Mouse (Mus musculus) neutrophil, adult 65 days (primary cell): ENCODE measurements around the gene BC005624. TPM values are rescaled to one million over a fixed set of nuclear protein-coding genes. Genes with fewer than 3 reads are reported as not detected.

Source experiments
- total RNA-seq: library from RNA; stranded (reverse); gene quantifications from 2 replicates; pipeline ENCODE4 v1.2.4, GENCODE M21; 2023

BC005624 gene
- total RNA-seq, result 80.2 and 80.8 TPM in 2 replicates

DNA sequence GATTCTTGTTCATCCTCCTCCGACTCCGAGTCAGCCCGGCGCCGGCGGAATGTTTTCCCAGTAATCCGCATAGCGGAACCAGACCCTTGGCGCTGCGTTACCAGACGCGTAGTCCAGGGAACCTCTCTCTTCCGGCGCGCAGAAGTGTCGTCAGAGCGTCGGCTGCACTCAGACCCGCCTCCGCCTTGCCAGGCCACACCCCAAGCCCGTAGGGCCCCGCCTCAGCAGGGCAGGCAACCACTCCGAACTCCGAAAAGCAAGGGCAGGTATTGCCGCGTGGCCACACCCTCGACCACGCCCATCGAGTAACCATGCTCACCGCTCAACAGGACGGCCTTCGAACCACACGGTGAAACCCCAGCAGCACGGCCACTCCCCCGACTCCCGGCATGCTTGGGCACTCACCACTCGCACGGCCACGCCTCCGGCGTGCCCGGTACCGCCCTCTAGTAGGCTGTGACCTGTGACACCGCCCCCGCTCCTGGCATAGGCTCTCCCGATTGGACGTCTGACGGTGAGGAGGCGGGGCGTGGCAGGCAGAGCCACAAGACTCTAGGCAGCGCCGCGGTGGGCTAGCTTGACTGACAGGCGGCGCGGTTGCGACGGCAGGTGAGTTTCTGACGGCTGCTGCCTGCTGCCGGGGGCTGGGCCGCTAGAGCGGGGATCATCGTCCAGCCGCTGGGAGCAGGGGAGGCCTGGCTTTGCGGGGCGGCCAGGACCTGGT lies at the start of gene BC005624, which contains the start of gene Usp20:
BC005624 (minus strand) TSS at position 412 of the 724 bp plus-strand sequence.
Usp20 (plus strand) TSS at position 490 of the 724 bp plus-strand sequence.

DNA sequence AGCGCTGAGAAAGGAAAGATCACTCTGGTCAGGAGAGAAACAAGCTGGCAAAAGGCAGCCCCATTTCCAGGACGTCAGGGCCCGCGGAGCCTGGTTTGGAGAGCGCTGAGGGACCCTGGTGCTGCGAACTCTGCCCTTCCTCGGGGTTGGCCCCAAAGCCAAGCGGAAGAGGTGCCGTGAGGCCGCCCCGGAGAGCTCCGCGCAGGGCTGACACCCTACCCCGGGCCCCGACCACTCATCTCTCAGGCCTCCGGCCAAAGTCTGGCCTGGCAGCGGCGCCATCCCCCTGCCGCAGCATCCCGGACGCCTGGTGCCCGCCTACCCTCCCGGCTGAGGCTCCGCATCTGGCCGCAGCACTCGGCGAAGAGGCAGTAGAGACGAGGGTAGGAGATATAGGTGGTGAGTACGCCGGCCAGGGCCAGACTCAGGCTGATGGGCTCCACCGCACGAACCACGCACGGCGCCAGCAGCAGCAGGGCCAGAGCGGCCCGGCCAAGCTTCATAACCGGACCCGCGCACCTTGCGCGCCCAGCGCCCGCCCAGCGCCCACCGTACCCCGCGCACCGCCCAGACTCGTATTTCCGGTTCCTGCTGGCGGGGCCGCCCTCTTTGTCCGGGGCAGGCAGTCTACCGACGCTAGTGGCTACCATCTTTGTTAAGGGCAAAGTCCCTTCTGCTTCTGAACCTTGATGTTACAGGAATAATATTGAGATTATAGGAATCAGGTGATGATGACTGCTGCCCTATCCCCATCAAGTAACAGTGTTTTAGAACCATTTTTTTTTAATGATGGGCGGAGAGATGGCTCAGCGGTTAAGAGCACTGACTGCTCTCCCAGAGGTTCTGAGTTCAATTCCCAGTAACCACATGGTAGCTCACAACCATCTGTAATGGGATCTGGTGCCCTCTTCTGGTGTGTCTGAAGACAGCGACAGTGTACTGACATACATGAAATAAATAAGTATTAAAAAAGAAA lies 14.4 kb downstream of the BC005624 start, which contains the start of gene Tor1a:
Tor1a (minus strand) TSS at position 582 of the 976 bp plus-strand sequence.

DNA sequence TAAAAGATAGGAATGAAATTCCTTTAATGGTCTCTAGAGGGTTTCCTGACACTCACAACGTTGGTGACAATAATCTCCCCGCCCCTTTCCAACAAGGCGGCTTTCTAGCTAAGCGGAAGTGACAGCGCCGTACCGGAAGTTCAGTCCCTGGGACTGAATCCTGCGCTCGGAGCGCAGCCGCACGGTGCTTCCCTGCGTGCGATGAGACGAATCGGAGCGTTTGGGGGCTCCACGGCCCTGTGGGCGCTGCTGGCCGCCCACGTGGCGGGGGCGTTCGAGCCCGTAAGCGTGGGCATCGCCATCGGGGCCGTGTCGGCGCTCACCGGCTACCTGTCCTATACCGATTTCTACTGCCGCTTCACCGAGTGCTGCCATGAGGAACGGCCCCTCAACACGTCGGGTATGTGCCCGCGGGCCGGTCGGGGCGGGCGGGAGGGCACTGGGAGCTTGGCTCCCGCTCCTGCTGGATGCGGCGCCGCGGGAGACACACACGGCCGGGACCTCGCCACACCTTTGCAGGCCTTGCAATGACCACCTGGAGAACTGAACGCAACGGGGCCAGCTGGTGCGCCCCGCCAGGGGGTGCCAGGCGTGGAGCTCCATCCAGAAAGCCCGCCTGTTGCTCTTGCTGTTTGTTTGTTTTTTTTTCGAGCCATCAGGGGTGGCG lies 29.0 kb downstream of the BC005624 start, which contains the start of gene Tor1b:
Tor1b (plus strand) TSS at position 136 of the 667 bp plus-strand sequence.

DNA sequence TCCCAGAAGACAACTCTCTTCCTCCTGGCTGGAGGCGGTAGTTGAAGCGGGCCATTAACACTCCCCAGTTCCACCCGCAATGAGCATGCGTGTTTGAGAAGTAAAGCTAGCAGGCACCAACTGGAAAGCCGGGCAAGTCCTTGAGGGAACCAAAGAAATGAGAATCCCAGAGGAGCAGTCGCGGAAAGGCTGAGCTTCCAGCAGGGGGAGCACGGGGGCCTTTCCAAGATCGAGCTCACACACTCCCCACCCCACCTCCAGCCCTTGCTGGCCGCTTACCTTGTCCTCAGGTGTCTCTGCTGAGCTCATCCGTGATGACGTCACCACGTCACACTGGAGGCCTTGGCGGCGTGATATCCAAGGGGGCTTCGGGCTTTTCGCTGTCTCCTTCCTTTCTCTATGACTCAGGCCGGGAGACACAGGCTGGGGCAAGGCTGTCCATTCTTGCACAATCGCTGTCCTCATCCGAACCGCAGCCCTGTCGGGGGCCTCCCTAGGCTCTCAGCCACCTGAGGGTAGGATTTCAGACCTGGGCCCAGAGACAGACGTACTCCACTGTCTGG lies 52.4 kb downstream of the BC005624 start, which contains the start of gene Ptges:
Ptges (minus strand) TSS at position 381 of the 563 bp plus-strand sequence.

Other genes with a start within 250 kb of the BC005624 start
- not detected in 2 replicates for gene 1700001O22Rik, start 178.5 kb downstream of the BC005624 start, total RNA-seq
- gene Ntmt1, start 174.4 kb downstream of the BC005624 start, total RNA-seq, result 12.7 and 20.2 TPM in 2 replicates
- 29.9 and 32.2 TPM in 2 replicates for gene Asb6, start 151.9 kb downstream of the BC005624 start, total RNA-seq
- gene Prrx2, start 147.2 kb downstream of the BC005624 start, total RNA-seq, result not detected in 2 replicates
- 15.4 and 18.4 TPM in 2 replicates for gene Ptges, start 52.3 kb downstream of the BC005624 start, total RNA-seq
- 30.1 and 48.0 TPM in 2 replicates for gene Tor1b, start 29.2 kb downstream of the BC005624 start, total RNA-seq
- 84.2 and 110 TPM in 2 replicates for gene Tor1a, start 14.3 kb downstream of the BC005624 start, total RNA-seq
- gene Usp20, start 78 bp upstream of the BC005624 start, total RNA-seq, result 4.5 and 8.2 TPM in 2 replicates
- gene Fnbp1, start 159.8 kb upstream of the BC005624 start, total RNA-seq, result 118 and 132 TPM in 2 replicates
- gene Gpr107, start 170.1 kb upstream of the BC005624 start, total RNA-seq, result 53.8 and 66.4 TPM in 2 replicates